Mouse (Mus musculus): ENCODE data around the gene Tex11. TPM values are rescaled to one million over a fixed set of nuclear protein-coding genes. Genes with fewer than 3 reads are reported as not detected.

Tex11 gene
- polyA plus RNA-seq, 1 experiment from 2014 or later: 0.22 TPM

DNA sequence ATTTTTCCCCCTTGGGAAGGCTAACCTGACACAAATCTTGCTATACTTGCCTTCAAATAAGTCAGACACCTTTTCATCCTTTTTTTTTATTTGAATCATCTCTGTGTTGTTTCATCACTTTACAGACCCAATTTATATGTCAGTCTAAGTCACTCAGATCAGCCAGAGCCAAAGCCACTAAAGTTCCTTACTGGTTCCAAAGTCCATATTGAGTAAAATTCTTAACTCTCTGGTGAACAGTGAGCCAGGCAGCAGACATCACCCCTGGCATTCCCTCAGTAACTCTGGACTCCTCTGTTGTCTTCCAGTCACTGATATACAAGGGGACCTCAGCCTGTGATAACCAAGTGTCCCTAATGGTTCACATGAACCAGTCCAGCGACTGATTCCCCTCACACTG is 233.9 kb downstream of the Tex11 start:
- Histone ChIP-seq H3K9ac (replicated peaks; ENCODE audit: low read depth, low read length) (no peak overlapping the region), H3K27me3 (ENCODE audit: control insufficient read depth, insufficient read depth, low read length) (no peaks in the 10 kb centered on the region), H3K4me3 (ENCODE audit: low read depth, low read length) (no peak overlapping the region), H3K4me1 (ENCODE audit: control insufficient read depth, insufficient read depth, low read length) (no peaks in the 10 kb centered on the region), H3K4me2 (replicated peaks; ENCODE audit: low read depth, low read length) (no peak overlapping the region), H3K27ac (ENCODE audit: low read length) (no peak overlapping the region), H3K9me3 (ENCODE audit: control insufficient read depth, low read depth, low read length) (no peaks in the 10 kb centered on the region), H3K36me3 (ENCODE audit: control insufficient read depth, insufficient read depth, low read length) (no peaks in the 10 kb centered on the region)
- 77% methylated on average over 1 of the region's 1 CpGs for WGBS
- no peak for ATAC-seq (ENCODE audit: insufficient number of reproducible peaks, insufficient read depth, low FRiP score, low read depth)

DNA sequence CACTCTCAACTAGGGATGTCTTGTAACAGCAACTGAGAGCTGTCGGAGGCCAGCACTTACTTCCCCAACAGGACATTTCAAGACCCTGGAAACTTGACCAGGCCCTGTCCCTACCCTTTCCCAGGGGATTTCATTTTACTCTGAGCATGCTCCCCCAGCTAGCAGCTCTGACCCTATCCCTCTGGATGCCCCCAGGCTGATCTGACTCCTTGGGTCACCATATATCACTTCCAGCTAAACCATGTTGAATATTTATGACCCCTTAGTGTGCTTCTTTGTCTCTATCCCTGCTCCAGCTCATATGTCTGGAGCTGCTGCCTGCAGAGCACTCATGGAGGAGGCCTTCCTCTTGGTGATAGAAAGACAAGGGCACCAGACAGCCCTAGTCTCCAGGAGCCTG is 238.3 kb downstream of the Tex11 start:
- WGBS: 60% methylated on average over 1 of the region's 1 CpGs
- H3K4me3 ChIP-seq (ENCODE audit: low read depth, low read length): no peak overlapping the region
- no peak for ATAC-seq (ENCODE audit: insufficient number of reproducible peaks, insufficient read depth, low FRiP score, low read depth)
- H3K27ac ChIP-seq (ENCODE audit: low read length): no peak overlapping the region
- H3K9me3 ChIP-seq (ENCODE audit: control insufficient read depth, low read depth, low read length): no peaks in the 10 kb centered on the region
- no peaks in the 10 kb centered on the region for H3K4me1 ChIP-seq (ENCODE audit: control insufficient read depth, insufficient read depth, low read length)
- no peak overlapping the region for H3K9ac ChIP-seq (replicated peaks; ENCODE audit: low read depth, low read length)
- no peaks in the 10 kb centered on the region for H3K27me3 ChIP-seq (ENCODE audit: control insufficient read depth, insufficient read depth, low read length)
- no peak overlapping the region for H3K4me2 ChIP-seq (replicated peaks; ENCODE audit: low read depth, low read length)
- H3K36me3 ChIP-seq (ENCODE audit: control insufficient read depth, insufficient read depth, low read length): peaks cover 6% of the 10 kb centered on the region; the same call in 1 of the 2 replicates

DNA sequence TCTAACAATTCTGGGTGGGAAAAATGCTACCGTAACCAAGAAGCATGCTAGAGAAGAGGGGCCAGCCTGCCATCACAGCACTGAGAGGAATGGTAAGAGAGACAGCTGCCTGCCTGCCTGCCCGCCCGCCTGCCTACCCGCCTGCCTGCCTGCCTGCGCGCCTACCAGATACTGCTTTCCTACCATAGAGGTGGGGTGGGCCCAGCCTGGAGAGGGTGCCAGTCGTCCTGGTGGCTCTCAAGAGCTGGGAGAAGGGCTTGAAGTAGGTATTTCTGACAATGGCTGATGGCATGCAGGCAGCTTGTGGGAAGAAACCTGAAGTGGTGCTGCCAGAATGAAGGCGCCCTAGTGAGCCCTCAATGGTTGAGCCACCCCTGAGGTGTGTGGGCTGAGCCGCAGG is 240.8 kb downstream of the Tex11 start:
- Histone ChIP-seq H3K27me3 (ENCODE audit: control insufficient read depth, insufficient read depth, low read length) (no peaks in the 10 kb centered on the region), H3K36me3 (ENCODE audit: control insufficient read depth, insufficient read depth, low read length) (peaks cover 13% of the 10 kb centered on the region; the same call in 1 of the 2 replicates), H3K9me3 (ENCODE audit: control insufficient read depth, low read depth, low read length) (no peaks in the 10 kb centered on the region), H3K4me3 (ENCODE audit: low read depth, low read length) (no peak overlapping the region), H3K27ac (ENCODE audit: low read length) (no peak overlapping the region), H3K4me1 (ENCODE audit: control insufficient read depth, insufficient read depth, low read length) (no peaks in the 10 kb centered on the region), H3K9ac (replicated peaks; ENCODE audit: low read depth, low read length) (no peak overlapping the region), H3K4me2 (replicated peaks; ENCODE audit: low read depth, low read length) (no peak overlapping the region)
- no peak for ATAC-seq (ENCODE audit: insufficient number of reproducible peaks, insufficient read depth, low FRiP score, low read depth)
- 87% methylated on average over 9 of the region's 9 CpGs for WGBS

DNA sequence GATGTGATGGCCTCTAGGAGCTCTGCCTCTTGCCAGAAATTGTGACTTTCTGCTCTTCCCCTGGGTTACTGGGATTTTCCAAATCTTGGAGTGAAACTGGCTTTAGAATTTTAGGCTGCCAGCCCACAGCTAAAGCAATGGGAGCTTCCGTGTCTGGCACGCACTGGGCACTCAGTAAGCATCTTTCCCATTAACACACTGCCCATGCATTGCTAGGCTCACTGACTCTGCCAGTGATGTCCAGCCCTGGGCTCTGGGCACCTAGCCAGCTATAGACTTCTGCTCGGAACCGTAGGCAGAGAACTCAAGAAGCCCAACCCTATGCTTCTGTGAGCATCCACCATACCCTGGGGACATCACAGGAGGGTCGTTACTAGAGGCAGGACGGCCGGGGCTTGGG is 243.7 kb downstream of the Tex11 start:
- Histone ChIP-seq H3K4me3 (ENCODE audit: low read depth, low read length) (no peak overlapping the region), H3K4me2 (replicated peaks; ENCODE audit: low read depth, low read length) (no peak overlapping the region), H3K4me1 (ENCODE audit: control insufficient read depth, insufficient read depth, low read length) (no peaks in the 10 kb centered on the region), H3K36me3 (ENCODE audit: control insufficient read depth, insufficient read depth, low read length) (peaks cover 13% of the 10 kb centered on the region; the same call in 1 of the 2 replicates), H3K27ac (ENCODE audit: low read length) (no peak overlapping the region), H3K27me3 (ENCODE audit: control insufficient read depth, insufficient read depth, low read length) (no peaks in the 10 kb centered on the region), H3K9me3 (ENCODE audit: control insufficient read depth, low read depth, low read length) (no peaks in the 10 kb centered on the region), H3K9ac (replicated peaks; ENCODE audit: low read depth, low read length) (no peak overlapping the region)
- WGBS: 90% methylated on average over 7 of the region's 7 CpGs
- no peak for ATAC-seq (ENCODE audit: insufficient number of reproducible peaks, insufficient read depth, low FRiP score, low read depth)

DNA sequence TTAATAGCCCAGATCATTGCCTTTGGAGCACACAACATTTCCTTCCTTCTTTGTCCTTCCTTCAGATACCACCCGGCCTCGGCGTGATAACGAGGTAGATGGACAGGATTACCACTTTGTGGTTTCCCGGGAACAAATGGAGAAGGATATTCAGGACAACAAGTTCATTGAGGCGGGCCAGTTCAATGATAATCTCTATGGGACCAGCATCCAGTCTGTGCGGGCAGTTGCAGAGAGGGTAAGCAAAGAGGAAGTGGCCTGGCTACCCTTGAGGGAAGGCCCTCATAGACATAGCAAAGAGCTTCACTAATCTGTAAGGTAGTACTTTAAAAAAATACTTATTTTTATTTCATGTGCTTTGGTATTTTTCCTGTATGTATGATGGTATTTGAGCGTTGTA is 245.3 kb downstream of the Tex11 start:
- ATAC-seq (ENCODE audit: insufficient number of reproducible peaks, insufficient read depth, low FRiP score, low read depth): no peak
- no peaks in the 10 kb centered on the region for H3K27me3 ChIP-seq (ENCODE audit: control insufficient read depth, insufficient read depth, low read length)
- no peaks in the 10 kb centered on the region for H3K9me3 ChIP-seq (ENCODE audit: control insufficient read depth, low read depth, low read length)
- H3K9ac ChIP-seq (replicated peaks; ENCODE audit: low read depth, low read length): no peak overlapping the region
- no peak overlapping the region for H3K4me3 ChIP-seq (ENCODE audit: low read depth, low read length)
- no peaks in the 10 kb centered on the region for H3K4me1 ChIP-seq (ENCODE audit: control insufficient read depth, insufficient read depth, low read length)
- H3K4me2 ChIP-seq (replicated peaks; ENCODE audit: low read depth, low read length): no peak overlapping the region
- no peak overlapping the region for H3K27ac ChIP-seq (ENCODE audit: low read length)
- 92% methylated on average over 8 of the region's 8 CpGs for WGBS
- H3K36me3 ChIP-seq (ENCODE audit: control insufficient read depth, insufficient read depth, low read length): peaks cover 13% of the 10 kb centered on the region; the same call in 1 of the 2 replicates

DNA sequence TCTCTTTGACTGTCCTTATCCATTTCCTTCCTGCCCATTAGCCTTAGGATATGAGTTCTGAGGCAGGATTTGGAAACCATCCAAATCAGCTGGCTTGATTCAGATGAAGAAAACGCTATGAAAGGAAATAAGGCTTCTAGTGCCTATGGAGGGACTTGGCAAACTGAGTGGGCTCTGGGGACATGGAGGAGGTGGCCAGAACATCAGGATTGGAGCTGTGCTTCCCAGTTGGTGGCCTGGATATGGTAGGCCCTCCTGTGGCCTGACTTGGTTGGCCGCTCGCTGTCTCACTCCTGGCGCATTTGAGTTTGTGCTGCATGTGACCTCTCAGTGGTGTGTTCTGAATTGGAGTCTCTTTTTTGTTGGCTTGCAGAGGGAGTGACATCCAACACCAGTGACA is 248.3 kb downstream of the Tex11 start:
- Histone ChIP-seq H3K9ac (replicated peaks; ENCODE audit: low read depth, low read length) (no peak overlapping the region), H3K27ac (ENCODE audit: low read length) (no peak overlapping the region), H3K4me2 (replicated peaks; ENCODE audit: low read depth, low read length) (no peak overlapping the region), H3K36me3 (ENCODE audit: control insufficient read depth, insufficient read depth, low read length) (peaks cover 7% of the 10 kb centered on the region; the same call in 1 of the 2 replicates), H3K4me3 (ENCODE audit: low read depth, low read length) (no peak overlapping the region), H3K27me3 (ENCODE audit: control insufficient read depth, insufficient read depth, low read length) (no peaks in the 10 kb centered on the region), H3K9me3 (ENCODE audit: control insufficient read depth, low read depth, low read length) (no peaks in the 10 kb centered on the region), H3K4me1 (ENCODE audit: control insufficient read depth, insufficient read depth, low read length) (no peaks in the 10 kb centered on the region)
- 84% methylated on average over 4 of the region's 4 CpGs for WGBS
- ATAC-seq (ENCODE audit: insufficient number of reproducible peaks, insufficient read depth, low FRiP score, low read depth): no peak

DNA sequence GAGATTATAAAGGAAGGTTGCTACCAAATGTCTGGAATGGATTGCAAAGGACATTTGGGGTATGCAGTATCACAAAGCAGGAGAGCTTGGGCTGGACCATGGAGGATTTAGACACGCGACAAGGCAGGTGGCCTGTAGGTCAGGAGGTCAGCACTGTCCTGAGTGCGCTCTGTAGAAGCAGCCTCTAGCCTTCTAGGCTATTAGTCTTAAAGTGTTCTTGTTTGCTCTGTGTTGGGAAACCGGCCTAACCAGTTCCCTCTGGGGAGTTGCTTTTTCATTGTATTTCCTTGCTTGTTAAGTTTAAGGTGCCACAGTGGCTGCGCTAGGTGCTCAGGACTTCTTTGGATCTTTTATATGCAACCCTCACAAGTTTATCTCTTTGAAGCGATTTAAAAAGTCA is 257.4 kb downstream of the Tex11 start:
- Histone ChIP-seq H3K4me1 (ENCODE audit: control insufficient read depth, insufficient read depth, low read length) (no peaks in the 10 kb centered on the region), H3K27me3 (ENCODE audit: control insufficient read depth, insufficient read depth, low read length) (no peaks in the 10 kb centered on the region), H3K4me2 (replicated peaks; ENCODE audit: low read depth, low read length) (no peak overlapping the region), H3K27ac (ENCODE audit: low read length) (peak overlapping the region; percentile 55; the same call in 1 of the 2 replicates), H3K4me3 (ENCODE audit: low read depth, low read length) (no peak overlapping the region), H3K9ac (replicated peaks; ENCODE audit: low read depth, low read length) (no peak overlapping the region), H3K9me3 (ENCODE audit: control insufficient read depth, low read depth, low read length) (no peaks in the 10 kb centered on the region), H3K36me3 (ENCODE audit: control insufficient read depth, insufficient read depth, low read length) (no peaks in the 10 kb centered on the region; the same call in 1 of the 2 replicates)
- peak; percentile 76; the same call in 1 of the 2 replicates for ATAC-seq (ENCODE audit: insufficient number of reproducible peaks, insufficient read depth, low FRiP score, low read depth)
- WGBS: 52% methylated on average over 6 of the region's 6 CpGs

GRCm38 (mm10) chrX:100800643-100801042 is 258.8 kb downstream of the Tex11 start:
- H3K4me2 ChIP-seq (replicated peaks; ENCODE audit: low read depth, low read length): no peak overlapping the region
- no peaks in the 10 kb centered on the region for H3K27me3 ChIP-seq (ENCODE audit: control insufficient read depth, insufficient read depth, low read length)
- no peaks in the 10 kb centered on the region for H3K4me1 ChIP-seq (ENCODE audit: control insufficient read depth, insufficient read depth, low read length)
- no peaks in the 10 kb centered on the region; the same call in 1 of the 2 replicates for H3K36me3 ChIP-seq (ENCODE audit: control insufficient read depth, insufficient read depth, low read length)
- H3K4me3 ChIP-seq (ENCODE audit: low read depth, low read length): no peak overlapping the region
- no peak for ATAC-seq (ENCODE audit: insufficient number of reproducible peaks, insufficient read depth, low FRiP score, low read depth)
- H3K9me3 ChIP-seq (ENCODE audit: control insufficient read depth, low read depth, low read length): no peaks in the 10 kb centered on the region
- H3K27ac ChIP-seq (ENCODE audit: low read length): peak overlapping the region; percentile 27; the same call in 1 of the 2 replicates
- no peak overlapping the region for H3K9ac ChIP-seq (replicated peaks; ENCODE audit: low read depth, low read length)
- 29% methylated on average over 2 of the region's 2 CpGs for WGBS

GRCm38 (mm10) chrX:100797851-100798527 is 261.5 kb downstream of the Tex11 start:
- no peaks in the 10 kb centered on the region for H3K9me3 ChIP-seq (ENCODE audit: control insufficient read depth, low read depth, low read length)
- H3K4me3 ChIP-seq (ENCODE audit: low read depth, low read length): no peak overlapping the region
- no peaks in the 10 kb centered on the region for H3K27me3 ChIP-seq (ENCODE audit: control insufficient read depth, insufficient read depth, low read length)
- H3K4me1 ChIP-seq (ENCODE audit: control insufficient read depth, insufficient read depth, low read length): no peaks in the 10 kb centered on the region
- H3K4me2 ChIP-seq (replicated peaks; ENCODE audit: low read depth, low read length): no peak overlapping the region
- no peak for ATAC-seq (ENCODE audit: insufficient number of reproducible peaks, insufficient read depth, low FRiP score, low read depth)
- no peak overlapping the region for H3K9ac ChIP-seq (replicated peaks; ENCODE audit: low read depth, low read length)
- WGBS: 85% methylated on average over 7 of the region's 7 CpGs
- H3K36me3 ChIP-seq (ENCODE audit: control insufficient read depth, insufficient read depth, low read length): no peaks in the 10 kb centered on the region; the same call in 1 of the 2 replicates
- no peak overlapping the region for H3K27ac ChIP-seq (ENCODE audit: low read length)
